Mouse (Mus musculus): ENCODE results near the gene Poldip3. TPM values are rescaled to one million over a fixed set of nuclear protein-coding genes. Genes with fewer than 3 reads are reported as not detected.

The Poldip3 gene
- polyA plus RNA-seq, 1 experiment = 14.0 TPM

- Histone ChIP-seq H3K4me3 (ENCODE audit: insufficient read depth, low read depth, low read length) (no peak overlapping the region), H3K27ac (replicated peaks; ENCODE audit: low read depth, low read length) (no peak overlapping the region), H3K4me1 (ENCODE audit: control insufficient read depth, insufficient read depth, insufficient read length, low read length) (no peaks in the 10 kb centered on the region)
Observed at GRCm38 (mm10) chr15:83090874-83091273, 58.3 kb downstream of the Poldip3 start.

- Histone ChIP-seq H3K27ac (replicated peaks; ENCODE audit: low read depth, low read length) (no peak within 1 kb of the TSS), H3K4me1 (ENCODE audit: control insufficient read depth, insufficient read depth, insufficient read length, low read length) (no peaks in the 10 kb centered on the region), H3K4me3 (ENCODE audit: insufficient read depth, low read depth, low read length) (no peak within 1 kb of the TSS)
Observed at GRCm38 (mm10) chr15:83089429-83089605, 59.9 kb downstream of the Poldip3 start, which contains the start of gene Serhl. Serhl (plus strand) TSS chr15:83089506.

- Histone ChIP-seq H3K27ac (replicated peaks; ENCODE audit: low read depth, low read length) (no peak overlapping the region), H3K4me1 (ENCODE audit: control insufficient read depth, insufficient read depth, insufficient read length, low read length) (no peaks in the 10 kb centered on the region), H3K4me3 (ENCODE audit: insufficient read depth, low read depth, low read length) (no peak overlapping the region)
Observed at GRCm38 (mm10) chr15:83088495-83089428, 60.4 kb downstream of the Poldip3 start.

GRCm38 (mm10) chr15:83086636-83087328 is 62.4 kb downstream of the Poldip3 start:
- no peaks in the 10 kb centered on the region for H3K4me1 ChIP-seq (ENCODE audit: control insufficient read depth, insufficient read depth, insufficient read length, low read length)
- H3K4me3 ChIP-seq (ENCODE audit: insufficient read depth, low read depth, low read length) = no peak overlapping the region
- H3K27ac ChIP-seq (replicated peaks; ENCODE audit: low read depth, low read length) = no peak overlapping the region

GRCm38 (mm10) chr15:83085901-83086300 is 63.3 kb downstream of the Poldip3 start:
- no peak overlapping the region for H3K4me3 ChIP-seq (ENCODE audit: insufficient read depth, low read depth, low read length)
- no peaks in the 10 kb centered on the region for H3K4me1 ChIP-seq (ENCODE audit: control insufficient read depth, insufficient read depth, insufficient read length, low read length)
- no peak overlapping the region for H3K27ac ChIP-seq (replicated peaks; ENCODE audit: low read depth, low read length)

- Histone ChIP-seq H3K27ac (replicated peaks; ENCODE audit: low read depth, low read length) (no peak overlapping the region), H3K4me1 (ENCODE audit: control insufficient read depth, insufficient read depth, insufficient read length, low read length) (no peaks in the 10 kb centered on the region), H3K4me3 (ENCODE audit: insufficient read depth, low read depth, low read length) (no peak overlapping the region)
Observed at GRCm38 (mm10) chr15:83084022-83084640, 65.1 kb downstream of the Poldip3 start.

GRCm38 (mm10) chr15:83083530-83083929 is 65.7 kb downstream of the Poldip3 start:
- Histone ChIP-seq H3K4me3 (ENCODE audit: insufficient read depth, low read depth, low read length) (no peak overlapping the region), H3K27ac (replicated peaks; ENCODE audit: low read depth, low read length) (no peak overlapping the region), H3K4me1 (ENCODE audit: control insufficient read depth, insufficient read depth, insufficient read length, low read length) (no peaks in the 10 kb centered on the region)

Other genes with a start within 250 kb of the Poldip3 start
- gene Tcf20, start 161.5 kb downstream of the Poldip3 start, polyA plus RNA-seq (2012; ENCODE audit: insufficient read depth, insufficient read length, missing spikeins) = 15.4 and 18.2 TPM in 2 replicates
- 1.9 and 2.1 TPM in 2 replicates for gene Nfam1, start 116.1 kb downstream of the Poldip3 start, polyA plus RNA-seq (2012; ENCODE audit: insufficient read depth, insufficient read length, missing spikeins)
- gene Serhl, start 59.9 kb downstream of the Poldip3 start, polyA plus RNA-seq (2012; ENCODE audit: insufficient read depth, insufficient read length, missing spikeins) = 64.9 and 91.7 TPM in 2 replicates
- gene Rrp7a, start 26.6 kb downstream of the Poldip3 start, polyA plus RNA-seq (2012; ENCODE audit: insufficient read depth, insufficient read length, missing spikeins) = 14.4 and 18.3 TPM in 2 replicates
- gene Cyb5r3, start 23.2 kb upstream of the Poldip3 start, polyA plus RNA-seq (2012; ENCODE audit: insufficient read depth, insufficient read length, missing spikeins) = 84.4 and 166 TPM in 2 replicates
- 2.9 TPM in 2 replicates for gene A4galt, start 102.4 kb upstream of the Poldip3 start, polyA plus RNA-seq (2012; ENCODE audit: insufficient read depth, insufficient read length, missing spikeins)
- gene Arfgap3, start 200.9 kb upstream of the Poldip3 start, polyA plus RNA-seq (2012; ENCODE audit: insufficient read depth, insufficient read length, missing spikeins) = 6.4 and 12.2 TPM in 2 replicates